In the genomic region with DNA sequence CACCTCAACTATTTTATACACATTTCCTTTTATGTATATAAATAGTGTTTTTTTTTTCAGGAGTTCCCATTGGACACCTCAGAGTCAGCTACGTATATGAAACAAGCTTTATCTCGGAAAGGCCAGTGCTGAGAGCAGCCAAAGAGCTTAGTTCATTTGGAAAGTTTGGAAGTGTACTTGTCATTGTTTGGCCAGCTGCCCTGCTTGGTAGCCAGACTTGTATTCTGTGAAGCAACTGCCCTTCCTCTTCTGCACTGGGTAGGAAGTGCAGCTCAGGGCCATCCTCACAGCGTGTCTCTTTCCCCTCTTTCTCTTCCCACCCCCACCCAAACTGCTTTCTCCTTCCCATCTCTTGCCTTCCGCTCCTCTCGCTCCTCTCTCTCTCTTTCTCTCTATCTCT, we compare ENCODE assay signal across 8 mouse cellular contexts. TPM values are rescaled to one million over a fixed set of nuclear protein-coding genes. Genes with fewer than 3 reads are reported as not detected.
DNase-seq lines count a peak whose midpoint lies in the region; ATAC-seq lines count a peak whose summit lies in the region.

No protein-coding gene starts in this region.

- DNase-seq in limb, embryonic 10.5 days (ENCODE audit: low spot score): no peak
- peak; percentile 83 for DNase-seq in adrenal gland, postnatal 25 days
- DNase-seq in left cerebral cortex, postnatal 14 days (ENCODE audit: low spot score in 2 of 2): peak; percentile 37 to 65
- peak; percentile 38 for DNase-seq in right cerebral cortex, postnatal 4 days
- DNase-seq in spleen, postnatal 4 days (ENCODE audit: low spot score in 2 of 2): no peak

- no peak overlapping the region for H3K27ac ChIP-seq in limb, embryonic 13.5 days
- H3K27ac ChIP-seq in limb, embryonic 10.5 days: no peak overlapping the region
- H3K27ac ChIP-seq in heart, embryonic 11.5 days (ENCODE audit: low read depth, low read length): 0 out of 2 replicates have a peak overlapping the region, but pooled peaks have one; percentile 22
- no peak overlapping the region for H3K27ac ChIP-seq in forebrain, embryonic 16.5 days (ENCODE audit: low read length)

- WGBS in limb, embryonic 13.5 days: 77% methylated on average over 5 of the region's 5 CpGs
- 90% methylated on average over 5 of the region's 5 CpGs for WGBS in limb, embryonic 10.5 days
- WGBS in heart, embryonic 11.5 days (ENCODE audit: insufficient replicate concordance): 60% methylated on average over 5 of the region's 5 CpGs
- 62% methylated on average over 5 of the region's 5 CpGs for WGBS in forebrain, embryonic 16.5 days

- H3K36me3 ChIP-seq in limb, embryonic 13.5 days: 0 out of 2 replicates have a peak, but pooled peaks cover 3% of the 10 kb centered on the region
- peaks cover 32% of the 10 kb centered on the region for H3K36me3 ChIP-seq in limb, embryonic 10.5 days
- no peaks in the 10 kb centered on the region for H3K36me3 ChIP-seq in heart, embryonic 11.5 days (ENCODE audit: control insufficient read depth, insufficient read depth, low read length)
- no peaks in the 10 kb centered on the region for H3K36me3 ChIP-seq in forebrain, embryonic 16.5 days (ENCODE audit: control insufficient read depth, insufficient read depth)

- intact Hi-C loops in left cerebral cortex, postnatal 14 days (cut with DNase I): loop anchor here (5.0 kb wide), 1 partner anchor 83 kb away; a partner anchor contains a TSS

- H3K9me3 ChIP-seq in limb, embryonic 13.5 days: no peaks in the 10 kb centered on the region
- no peaks in the 10 kb centered on the region for H3K9me3 ChIP-seq in limb, embryonic 10.5 days (replicated peaks)
- H3K9me3 ChIP-seq in heart, embryonic 11.5 days (replicated peaks; ENCODE audit: control insufficient read depth, low read length): no peaks in the 10 kb centered on the region
- no peaks in the 10 kb centered on the region for H3K9me3 ChIP-seq in forebrain, embryonic 16.5 days (ENCODE audit: control insufficient read depth, low read length)

- 0 out of 2 replicates have a peak overlapping the region, but pooled peaks have one; percentile 3 for H3K4me2 ChIP-seq in limb, embryonic 13.5 days (replicated peaks)
- H3K4me2 ChIP-seq in heart, embryonic 11.5 days: no peak overlapping the region
- no peak overlapping the region for H3K4me2 ChIP-seq in forebrain, embryonic 16.5 days (ENCODE audit: low read length)

- ATAC-seq in limb, embryonic 13.5 days (ENCODE audit: low FRiP score, low read depth): no peak
- no peak for ATAC-seq in heart, embryonic 11.5 days (replicated peaks; ENCODE audit: insufficient number of reproducible peaks, low FRiP score, low TSS enrichment)
- no peak for ATAC-seq in forebrain, embryonic 16.5 days

- no peaks in the 10 kb centered on the region for H3K27me3 ChIP-seq in limb, embryonic 13.5 days
- no peaks in the 10 kb centered on the region for H3K27me3 ChIP-seq in limb, embryonic 10.5 days (ENCODE audit: low read depth, poor library complexity, severe bottlenecking)
- no peaks in the 10 kb centered on the region for H3K27me3 ChIP-seq in heart, embryonic 11.5 days (ENCODE audit: control insufficient read depth, insufficient read depth, low read length)
- no peaks in the 10 kb centered on the region; the same call in none of the 2 replicates for H3K27me3 ChIP-seq in forebrain, embryonic 16.5 days (replicated peaks; ENCODE audit: control insufficient read depth, insufficient read depth, low read length)

- no peak overlapping the region for H3K4me3 ChIP-seq in limb, embryonic 13.5 days
- H3K4me3 ChIP-seq in limb, embryonic 10.5 days: no peak overlapping the region
- H3K4me3 ChIP-seq in heart, embryonic 11.5 days (ENCODE audit: low read depth, low read length): no peak overlapping the region
- H3K4me3 ChIP-seq in forebrain, embryonic 16.5 days (replicated peaks; ENCODE audit: low read length): no peak overlapping the region

- peaks cover 22% of the 10 kb centered on the region for H3K4me1 ChIP-seq in limb, embryonic 13.5 days
- H3K4me1 ChIP-seq in limb, embryonic 10.5 days: peaks cover 25% of the 10 kb centered on the region
- peaks cover 16% of the 10 kb centered on the region for H3K4me1 ChIP-seq in heart, embryonic 11.5 days (ENCODE audit: control insufficient read depth, insufficient read depth, low read length)
- peaks cover 7% of the 10 kb centered on the region for H3K4me1 ChIP-seq in forebrain, embryonic 16.5 days (replicated peaks; ENCODE audit: control insufficient read depth, insufficient read depth, low read length)

- H3K9ac ChIP-seq in limb, embryonic 13.5 days: no peak overlapping the region
- H3K9ac ChIP-seq in heart, embryonic 11.5 days (ENCODE audit: low read depth, low read length): no peak overlapping the region
- H3K9ac ChIP-seq in forebrain, embryonic 16.5 days (replicated peaks; ENCODE audit: low read depth, low read length): no peak overlapping the region

RNA-seq across cellular contexts. Expression of a gene that starts 5.1 kb away (rescaled TPM):
- 70.1 and 70.2 TPM in 2 replicates for polyA plus RNA-seq in limb, embryonic 13.5 days (2015; fragmentation: Nextera tagmentation; extraction: Ambion mirVana)
- polyA plus RNA-seq in limb, embryonic 10.5 days (2016; fragmentation: Nextera tagmentation; extraction: Ambion mirVana): 53.0 and 56.0 TPM in 2 replicates
- 107 and 124 TPM in 2 replicates for total RNA-seq in adrenal gland, postnatal 25 days (2021)
- 75.9 and 87.7 TPM in 2 replicates for polyA plus RNA-seq in heart, embryonic 11.5 days (2014; fragmentation: Nextera tagmentation; extraction: Ambion mirVana)
- total RNA-seq in left cerebral cortex, postnatal 14 days (2021): 100 to 1,000 TPM; 100 to 105 TPM
- 18.8 and 20.8 TPM in 2 replicates for polyA plus RNA-seq in forebrain, embryonic 16.5 days (2015; fragmentation: Nextera tagmentation; extraction: Ambion mirVana)

Comparison
In these comparisons a context has a peak if more than half of its experiments do, and no peak if none do; other contexts are left out.
1. DNase-seq: peak in adrenal gland, postnatal 25 days (single experiment), left cerebral cortex, postnatal 14 days (2 of 2) and right cerebral cortex, postnatal 4 days (single experiment); none in limb, embryonic 10.5 days (single experiment) and spleen, postnatal 4 days (0 of 2).